Mouse (Mus musculus) G1E (cell line): ENCODE measurements around the gene Carmil1. TPM values are rescaled to one million over a fixed set of nuclear protein-coding genes. Genes with fewer than 3 reads are reported as not detected.

Experiments used
- ATAC-seq: 2 replicates; pipeline ENCODE4 v1.8.0; 2016; ENCODE audit warnings: mild to moderate bottlenecking; ENCODE audit not compliant: insufficient number of reproducible peaks, poor library complexity, low FRiP score, severe bottlenecking; ENCODE audit errors: extremely low read depth
- DNase-seq: peaks from one replicate; pipeline ENCODE4 v3.0.0; 2012; ENCODE audit warnings: low spot score
- H3K27me3 ChIP-seq: 2 replicates; pipeline ENCODE4 v1.6.1; 2012; ENCODE audit warnings: mild to moderate bottlenecking, low read length, inconsistent platforms; ENCODE audit not compliant: insufficient read depth
- H3K36me3 ChIP-seq: replicated peaks from 2 replicates; pipeline ENCODE3; 2012; ENCODE audit warnings: mild to moderate bottlenecking, inconsistent platforms
- H3K4me1 ChIP-seq: 2 replicates; pipeline ENCODE4 v1.6.1; 2012; ENCODE audit warnings: low read depth, low read length, inconsistent platforms, mixed read lengths; ENCODE audit not compliant: insufficient read depth
- H3K4me3 ChIP-seq: 2 replicates; pipeline ENCODE4 v1.5.1; 2012; ENCODE audit warnings: low read depth, mild to moderate bottlenecking, inconsistent platforms, low read length, moderate library complexity, mixed read lengths
- H3K9me3 ChIP-seq: replicated peaks from 2 replicates; pipeline ENCODE4 v1.6.1; 2012; ENCODE audit warnings: inconsistent platforms
- CTCF ChIP-seq: IDR thresholded peaks from 2 replicates; pipeline ENCODE4 v1.5.1; 2012; ENCODE audit warnings: low read depth, low read length, inconsistent platforms, mixed read lengths
- GATA1 ChIP-seq: IDR thresholded peaks from 2 replicates; pipeline ENCODE4 v1.6.1; 2012; ENCODE audit warnings: borderline replicate concordance, low read length, inconsistent platforms, mixed read lengths
- GATA2 ChIP-seq: IDR thresholded peaks from 2 replicates; pipeline ENCODE4 v1.6.1; 2012; ENCODE audit warnings: low read depth, low read length, inconsistent platforms, borderline replicate concordance
- POLR2AphosphoS5 ChIP-seq: IDR thresholded peaks from 2 replicates; pipeline ENCODE4 v1.6.1; 2012; ENCODE audit warnings: low read depth, low read length, inconsistent platforms; ENCODE audit not compliant: insufficient replicate concordance
- TAL1 ChIP-seq: conservative IDR thresholded peaks from 2 replicates; pipeline ENCODE4 v1.6.1; 2012; ENCODE audit warnings: low read depth, low read length, inconsistent platforms, mixed read lengths
- polyA plus RNA-seq: library from polyadenylated mRNA; stranded (reverse); fragments of >175 nt; gene quantifications from 2 replicates; pipeline ENCODE4 v1.2.3, GENCODE M21; 2012
- total RNA-seq, 2 experiments: library from RNA; stranded (forward) in 1 of 2; stranded (reverse) in 1 of 2; fragments of 200-1000 nt in 1 of 2; fragments of >200 nt in 1 of 2; fragmentation: Nextera tagmentation in 1 of 2; gene quantifications; 2 replicates each; pipeline ENCODE4 v1.2.3; 2014 to 2017

Gene Carmil1
- total and polyA plus RNA-seq, 3 experiments, result 0.10 to 1.9 (median 0.55) TPM

DNA sequence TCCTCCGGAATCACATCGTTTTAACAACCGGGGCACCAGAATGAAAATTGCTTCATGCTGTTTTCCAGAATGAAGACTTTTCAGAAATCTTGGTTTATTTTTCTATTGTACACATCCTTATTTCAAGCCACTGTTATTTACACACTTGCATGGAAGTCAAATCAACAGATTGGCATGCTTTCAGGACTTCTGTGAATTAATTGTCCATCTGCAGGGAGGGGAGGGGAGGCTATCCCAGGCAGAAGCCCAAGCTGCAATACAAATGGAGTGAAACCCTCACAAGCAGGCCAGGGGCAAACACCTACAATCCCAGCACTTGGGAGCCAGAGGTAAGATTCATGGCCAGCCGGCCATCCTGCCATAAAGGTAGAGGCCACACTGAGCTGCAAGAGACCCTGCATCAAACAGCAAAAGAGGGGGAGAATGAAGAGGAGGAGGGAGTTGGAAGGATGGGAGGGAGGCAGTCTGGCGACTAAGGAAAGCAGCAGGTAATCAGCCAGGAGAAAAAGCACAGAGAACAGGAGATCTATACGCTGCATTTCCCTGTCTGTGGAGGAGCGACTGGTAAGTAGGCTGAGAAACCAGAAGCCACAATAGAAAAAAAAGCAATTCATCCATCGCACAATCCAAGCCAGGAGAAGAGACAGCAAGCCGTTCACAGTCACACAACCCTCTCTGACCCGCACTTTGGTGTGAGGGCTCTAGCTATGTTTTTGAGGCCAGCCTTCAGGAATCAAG, 48.7 kb downstream of the Carmil1 start:
- Histone ChIP-seq H3K36me3 (no peaks in the 10 kb centered on the region), H3K27me3 (peaks cover 4% of the 10 kb centered on the region; the same call in 1 of the 2 replicates), H3K4me3 (no peak overlapping the region), H3K9me3 (no peaks in the 10 kb centered on the region), H3K4me1 (no peaks in the 10 kb centered on the region)
- no peak for TF ChIP-seq TAL1
- TF ChIP-seq GATA1, result no peak
- TF ChIP-seq CTCF, result no peak
- TF ChIP-seq GATA2, result no peak
- TF ChIP-seq POLR2AphosphoS5, result no peak
- ATAC-seq (no peak), DNase-seq (no peak)

DNA sequence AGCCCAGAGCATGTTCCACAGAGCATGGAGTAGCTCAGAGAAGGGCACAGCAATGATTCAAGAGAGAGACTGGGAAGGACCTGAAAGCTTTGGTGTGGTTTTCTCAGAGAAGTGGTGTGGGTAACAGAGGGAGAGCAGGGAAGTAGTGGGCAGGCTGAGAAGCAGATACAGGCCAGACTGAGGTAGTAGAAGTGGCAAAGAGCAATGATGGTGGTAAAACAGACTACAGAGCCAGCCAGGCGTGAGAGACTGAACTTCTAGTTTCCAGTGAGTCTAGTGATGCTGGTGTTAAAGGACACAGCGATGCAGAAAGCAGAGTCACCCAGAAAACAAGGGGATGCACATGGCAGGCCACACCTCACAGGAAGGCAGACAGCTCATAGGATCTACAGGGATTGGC, 49.4 kb downstream of the Carmil1 start:
- peaks cover 4% of the 10 kb centered on the region; the same call in 1 of the 2 replicates for H3K27me3 ChIP-seq
- H3K9me3 ChIP-seq, result peaks cover 3% of the 10 kb centered on the region; the same call in 1 of the 2 replicates
- no peak overlapping the region for H3K4me3 ChIP-seq
- TF ChIP-seq GATA2 (no peak), TAL1 (no peak), GATA1 (no peak), CTCF (no peak), POLR2AphosphoS5 (no peak)
- ATAC-seq (no peak), DNase-seq (no peak)
- H3K4me1 ChIP-seq, result no peaks in the 10 kb centered on the region
- H3K36me3 ChIP-seq, result no peaks in the 10 kb centered on the region

DNA sequence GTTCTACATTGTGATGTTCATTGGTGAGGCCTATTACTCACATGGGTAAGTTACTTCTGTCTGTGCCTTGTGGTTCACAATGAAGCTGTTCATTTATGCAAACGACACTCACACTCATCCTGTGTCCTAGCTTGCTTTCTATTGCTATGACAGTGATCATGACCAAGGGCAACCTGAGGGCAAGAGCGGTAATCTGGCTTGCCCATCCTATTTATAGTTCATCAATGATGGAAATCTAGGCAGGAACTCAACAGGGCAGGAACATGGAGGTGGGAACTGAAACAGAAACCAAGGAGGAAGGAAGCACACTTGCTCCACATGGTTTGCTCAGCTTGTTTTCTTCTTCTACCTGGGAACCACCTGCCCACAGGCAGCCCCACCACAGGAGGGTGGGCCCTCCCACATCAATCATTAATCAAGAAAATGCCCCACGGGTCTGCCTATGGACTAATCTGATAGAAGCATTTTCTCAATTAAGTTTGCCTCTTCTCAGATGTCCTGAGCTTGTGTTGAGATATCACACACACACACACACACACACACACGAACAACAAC, 50.0 kb downstream of the Carmil1 start:
- ATAC-seq (no peak), DNase-seq (no peak)
- Histone ChIP-seq H3K27me3 (peaks cover 4% of the 10 kb centered on the region; the same call in 1 of the 2 replicates), H3K9me3 (peaks cover 3% of the 10 kb centered on the region; the same call in 1 of the 2 replicates), H3K4me3 (no peak overlapping the region), H3K4me1 (no peaks in the 10 kb centered on the region), H3K36me3 (no peaks in the 10 kb centered on the region)
- TF ChIP-seq POLR2AphosphoS5 (no peak), CTCF (no peak), GATA2 (no peak), GATA1 (no peak), TAL1 (no peak)

DNA sequence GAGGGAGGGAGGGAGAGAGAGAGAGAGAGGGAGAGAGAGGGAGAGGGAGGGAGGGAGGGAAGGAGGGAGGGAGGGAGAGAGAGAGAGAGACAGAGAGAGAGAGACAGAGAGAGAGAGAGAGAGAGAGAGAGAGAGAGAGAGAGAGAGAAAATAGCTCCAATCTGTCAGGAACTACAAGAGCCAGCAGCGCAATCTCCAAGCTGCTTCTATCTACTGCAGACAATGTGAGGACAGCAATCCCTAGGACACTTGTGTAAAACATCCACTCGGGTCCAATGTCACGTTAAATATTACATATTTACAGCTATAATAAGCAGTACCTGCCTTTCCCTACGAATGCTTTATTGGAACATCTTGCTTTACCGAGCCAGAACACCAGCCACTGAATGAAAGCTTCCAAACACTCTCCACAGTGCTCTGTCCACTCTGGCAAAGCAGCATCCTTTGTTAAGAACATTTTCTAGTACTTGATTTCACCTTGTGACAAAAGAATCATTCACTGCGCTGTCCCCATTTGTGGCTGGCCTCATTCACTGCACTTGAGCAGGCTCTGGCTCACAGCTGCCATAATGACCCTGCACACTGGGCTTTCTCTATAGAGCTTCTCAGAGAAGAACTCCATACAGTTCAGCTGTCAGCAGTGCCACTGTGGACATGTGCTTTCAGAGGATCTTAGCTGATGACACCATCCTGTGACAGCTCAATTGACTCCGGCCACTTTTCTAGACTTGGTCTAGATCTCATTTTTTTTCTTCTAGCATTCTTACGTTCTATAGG, 57.0 kb downstream of the Carmil1 start:
- no peak for ATAC-seq
- no peaks in the 10 kb centered on the region for H3K36me3 ChIP-seq
- TF ChIP-seq CTCF (no peak), GATA2 (no peak), POLR2AphosphoS5 (no peak), TAL1 (no peak), GATA1 (no peak)
- H3K9me3 ChIP-seq, result peaks cover 3% of the 10 kb centered on the region; the same call in 1 of the 2 replicates
- H3K4me1 ChIP-seq, result no peaks in the 10 kb centered on the region
- no peak overlapping the region for H3K4me3 ChIP-seq
- no peak for DNase-seq
- peaks cover 2% of the 10 kb centered on the region for H3K27me3 ChIP-seq

DNA sequence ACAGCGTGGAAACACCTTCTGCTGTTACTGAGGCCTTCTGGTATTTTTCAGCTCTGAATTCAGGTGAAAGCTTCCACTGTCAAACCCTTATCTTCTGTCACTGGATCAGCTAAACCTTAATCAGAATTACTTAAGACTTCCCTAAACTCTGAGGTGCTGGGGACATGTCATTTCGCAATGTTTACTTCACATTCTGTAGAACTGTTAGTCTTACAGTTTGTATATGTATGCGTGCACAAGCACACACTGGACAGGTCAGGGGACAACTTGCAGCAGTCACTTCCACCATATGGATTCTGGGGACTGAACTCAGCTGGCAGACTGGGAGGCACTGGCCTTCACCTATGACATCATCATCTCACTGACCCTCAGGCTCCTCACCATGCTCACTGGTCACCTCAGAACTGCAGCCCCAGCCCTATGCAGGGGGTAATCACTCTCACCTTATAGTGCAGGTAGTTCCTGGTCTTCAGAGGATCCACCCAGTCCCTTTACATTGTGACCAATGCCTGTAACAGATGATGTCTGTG, 60.1 kb downstream of the Carmil1 start:
- H3K36me3 ChIP-seq, result no peaks in the 10 kb centered on the region
- ATAC-seq (no peak), DNase-seq (no peak)
- TF ChIP-seq CTCF, result no peak
- TF ChIP-seq TAL1, result no peak
- TF ChIP-seq GATA2, result no peak
- TF ChIP-seq GATA1, result no peak
- TF ChIP-seq POLR2AphosphoS5, result no peak
- no peaks in the 10 kb centered on the region for H3K4me1 ChIP-seq
- no peaks in the 10 kb centered on the region for H3K9me3 ChIP-seq
- peaks cover 10% of the 10 kb centered on the region for H3K27me3 ChIP-seq
- H3K4me3 ChIP-seq, result no peak overlapping the region
